Mouse (Mus musculus) intestine, embryonic 15.5 days (tissue): ENCODE results near the gene 2610042L04Rik. TPM values are rescaled to one million over a fixed set of nuclear protein-coding genes. Genes with fewer than 3 reads are reported as not detected.

Experiments
- polyA plus RNA-seq: library from polyadenylated mRNA; unstranded; fragments of >200 nt; fragmentation: Nextera tagmentation; extraction: Ambion mirVana; gene quantifications from 2 replicates; pipeline ENCODE4 v1.2.1, GENCODE M21; 2015

The 2610042L04Rik gene
- polyA plus RNA-seq, 1 experiment from 2014 or later: 0.15 TPM

Other genes starting within 250 kb of the 2610042L04Rik start
- 0.21 and 0.62 TPM in 2 replicates for gene Gm8108, start 224.2 kb upstream of the 2610042L04Rik start, polyA plus RNA-seq
- not detected in 2 replicates for gene Gm3127, start 169.7 kb upstream of the 2610042L04Rik start, polyA plus RNA-seq
- gene Gm2974, start 152.2 kb upstream of the 2610042L04Rik start, polyA plus RNA-seq: 0.21 TPM in 1 of 2 replicates, not detected in the other
- gene Gm3138, start 85.1 kb upstream of the 2610042L04Rik start, polyA plus RNA-seq: not detected in 2 replicates
- gene Gm3149, start 17.5 kb upstream of the 2610042L04Rik start, polyA plus RNA-seq: not detected in 2 replicates
- gene Gm3159, start 62.8 kb downstream of the 2610042L04Rik start, polyA plus RNA-seq: not detected in 2 replicates
- gene Gm3164, start 80.7 kb downstream of the 2610042L04Rik start, polyA plus RNA-seq: 0.15 TPM in 1 of 2 replicates, not detected in the other
- not detected in 2 replicates for gene Gm3173, start 96.2 kb downstream of the 2610042L04Rik start, polyA plus RNA-seq
- gene Gm3182, start 147.0 kb downstream of the 2610042L04Rik start, polyA plus RNA-seq: not detected in 2 replicates
- gene Gm3047, start 220.6 kb downstream of the 2610042L04Rik start, polyA plus RNA-seq: not detected in 2 replicates